Mouse (Mus musculus): ENCODE measurements at regions not wholly inside any gene's neighbourhood (a gene's known extent, or its start where the extent isn't known, plus 50 kb on each side); places are given as distances from the start of the nearest gene placed in this dataset.

DNA sequence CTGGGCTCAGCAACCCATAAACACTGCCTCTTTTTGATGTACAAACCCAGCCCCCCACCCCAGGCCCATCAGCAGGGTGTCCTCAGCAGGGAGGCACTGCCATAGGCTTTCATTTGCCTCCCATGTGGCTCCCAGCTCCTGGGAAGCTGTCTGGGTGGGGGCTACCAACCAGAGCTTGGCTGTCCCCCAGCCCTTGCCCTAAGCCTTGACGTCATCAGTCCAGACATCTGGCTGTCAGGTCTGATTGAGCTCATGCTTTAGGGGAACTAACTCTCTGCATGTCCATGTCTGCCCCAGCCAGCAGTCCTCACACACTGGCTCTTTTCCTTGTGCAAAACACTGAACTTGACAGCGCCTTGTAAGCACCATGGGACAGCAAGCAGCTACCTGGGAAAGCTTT, 255.3 kb downstream of the Dysf start:
- TF ChIP-seq CEBPB (IDR thresholded peaks at IDR 0.05; ENCODE audit: low read depth) (no peak), CTCF (IDR thresholded peaks at IDR 0.05; ENCODE audit: control insufficient read depth, insufficient read depth, insufficient read length) (no peak), MYOG (IDR thresholded peaks at IDR 0.05; ENCODE audit: control insufficient read depth, extremely low read depth, insufficient read length) (no peak), USF1 (IDR thresholded peaks at IDR 0.05; ENCODE audit: low read depth) (no peak), MYOD1 (IDR thresholded peaks at IDR 0.05; ENCODE audit: control insufficient read depth, insufficient read length, low read depth) (no peak), FOSL1 (IDR thresholded peaks at IDR 0.05; ENCODE audit: insufficient read depth, low read length, poor library complexity, severe bottlenecking) (no peak), MAX (IDR thresholded peaks at IDR 0.05) (no peak)
- Histone ChIP-seq H3K79me3 (ENCODE audit: low read depth) (no peaks in the 10 kb centered on the region), H3K79me2 (ENCODE audit: control insufficient read depth, insufficient read depth) (no peaks in the 10 kb centered on the region), H3K4me3 (ENCODE audit: insufficient read depth, poor library complexity, severe bottlenecking) (no peak overlapping the region), H3K36me3 (ENCODE audit: control insufficient read depth, insufficient read depth) (no peaks in the 10 kb centered on the region), H3K27me3 (ENCODE audit: control insufficient read depth, insufficient read depth, insufficient read length) (no peaks in the 10 kb centered on the region), H3ac (ENCODE audit: control insufficient read depth, insufficient read length, low read depth) (no peak overlapping the region)

DNA sequence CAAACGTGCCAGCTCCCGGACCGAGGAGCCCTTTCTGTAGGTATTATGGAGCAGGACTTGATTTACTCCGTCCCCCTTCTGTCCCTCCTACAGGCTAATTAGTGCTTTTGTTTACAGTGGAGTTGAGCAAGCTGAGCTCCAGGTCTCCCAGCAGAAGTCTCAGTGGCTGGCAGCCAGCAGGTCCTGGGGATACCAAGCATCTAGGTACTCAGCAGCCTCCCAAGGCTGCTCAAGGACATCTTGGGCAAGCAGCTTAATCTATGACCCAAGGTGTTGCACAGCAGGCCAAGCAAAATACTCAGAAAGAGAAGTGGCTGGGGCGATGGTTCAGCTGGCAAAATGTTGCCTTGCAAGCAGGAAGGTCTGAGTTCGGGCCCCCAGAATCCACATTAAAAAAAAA, 254.4 kb downstream of the Dysf start:
- Histone ChIP-seq H3K79me2 (ENCODE audit: control insufficient read depth, insufficient read depth) (no peaks in the 10 kb centered on the region), H3K79me3 (ENCODE audit: low read depth) (no peaks in the 10 kb centered on the region), H3ac (ENCODE audit: control insufficient read depth, insufficient read length, low read depth) (no peak overlapping the region), H3K36me3 (ENCODE audit: control insufficient read depth, insufficient read depth) (no peaks in the 10 kb centered on the region), H3K4me3 (ENCODE audit: insufficient read depth, poor library complexity, severe bottlenecking) (no peak overlapping the region), H3K27me3 (ENCODE audit: control insufficient read depth, insufficient read depth, insufficient read length) (no peaks in the 10 kb centered on the region)
- TF ChIP-seq FOSL1 (IDR thresholded peaks at IDR 0.05; ENCODE audit: insufficient read depth, low read length, poor library complexity, severe bottlenecking) (no peak), CEBPB (IDR thresholded peaks at IDR 0.05; ENCODE audit: low read depth) (no peak), CTCF (IDR thresholded peaks at IDR 0.05; ENCODE audit: control insufficient read depth, insufficient read depth, insufficient read length) (no peak), MAX (IDR thresholded peaks at IDR 0.05) (no peak), MYOG (IDR thresholded peaks at IDR 0.05; ENCODE audit: control insufficient read depth, extremely low read depth, insufficient read length) (no peak), USF1 (IDR thresholded peaks at IDR 0.05; ENCODE audit: low read depth) (no peak), MYOD1 (IDR thresholded peaks at IDR 0.05; ENCODE audit: control insufficient read depth, insufficient read length, low read depth) (no peak)

DNA sequence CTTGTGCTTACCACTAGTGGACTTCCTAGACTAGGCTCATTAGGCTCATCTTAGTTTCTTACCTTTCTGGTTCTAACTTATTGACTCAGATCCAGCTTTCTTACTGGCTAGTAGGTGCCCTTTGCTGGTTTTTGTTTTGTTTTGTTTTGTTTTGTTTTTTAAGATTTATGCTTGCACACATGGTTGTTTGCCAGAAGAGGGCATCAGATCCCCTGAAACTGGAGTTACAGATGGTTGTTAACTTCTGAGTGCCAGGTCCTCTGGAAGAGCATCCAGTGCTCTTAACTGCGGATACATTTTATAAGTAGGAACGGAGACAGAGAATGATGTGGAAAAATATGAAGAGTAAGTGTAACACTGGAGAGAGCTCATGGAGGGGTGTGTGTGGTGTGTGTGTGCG, 253.1 kb downstream of the Dysf start:
- H3K27me3 ChIP-seq (ENCODE audit: control insufficient read depth, insufficient read depth, insufficient read length): no peaks in the 10 kb centered on the region
- no peaks in the 10 kb centered on the region for H3K79me3 ChIP-seq (ENCODE audit: low read depth)
- TF ChIP-seq FOSL1 (IDR thresholded peaks at IDR 0.05; ENCODE audit: insufficient read depth, low read length, poor library complexity, severe bottlenecking) (no peak), MYOG (IDR thresholded peaks at IDR 0.05; ENCODE audit: control insufficient read depth, extremely low read depth, insufficient read length) (no peak), CEBPB (IDR thresholded peaks at IDR 0.05; ENCODE audit: low read depth) (no peak), MAX (IDR thresholded peaks at IDR 0.05) (no peak), MYOD1 (IDR thresholded peaks at IDR 0.05; ENCODE audit: control insufficient read depth, insufficient read length, low read depth) (no peak), CTCF (IDR thresholded peaks at IDR 0.05; ENCODE audit: control insufficient read depth, insufficient read depth, insufficient read length) (no peak), USF1 (IDR thresholded peaks at IDR 0.05; ENCODE audit: low read depth) (no peak)

More for the DNA sequence above, 253.1 kb downstream of the Dysf start:
- Histone ChIP-seq H3K4me3 (ENCODE audit: insufficient read depth, poor library complexity, severe bottlenecking) (no peak overlapping the region), H3ac (ENCODE audit: control insufficient read depth, insufficient read length, low read depth) (no peak overlapping the region), H3K79me2 (ENCODE audit: control insufficient read depth, insufficient read depth) (no peaks in the 10 kb centered on the region), H3K36me3 (ENCODE audit: control insufficient read depth, insufficient read depth) (no peaks in the 10 kb centered on the region)

Data from C2C12 (cell line).